Mouse (Mus musculus) 416B (cell line): Measurements from ENCODE around the gene Tob1.

Source experiments
- DNase-seq: peaks from one replicate; pipeline ENCODE4 v3.0.0; 2011; ENCODE audit warnings: low read depth

The Tob1 gene

GRCm38 (mm10) chr11:94229207-94229960 is 18.1 kb downstream of the Tob1 start:
- no peak for DNase-seq

DNA sequence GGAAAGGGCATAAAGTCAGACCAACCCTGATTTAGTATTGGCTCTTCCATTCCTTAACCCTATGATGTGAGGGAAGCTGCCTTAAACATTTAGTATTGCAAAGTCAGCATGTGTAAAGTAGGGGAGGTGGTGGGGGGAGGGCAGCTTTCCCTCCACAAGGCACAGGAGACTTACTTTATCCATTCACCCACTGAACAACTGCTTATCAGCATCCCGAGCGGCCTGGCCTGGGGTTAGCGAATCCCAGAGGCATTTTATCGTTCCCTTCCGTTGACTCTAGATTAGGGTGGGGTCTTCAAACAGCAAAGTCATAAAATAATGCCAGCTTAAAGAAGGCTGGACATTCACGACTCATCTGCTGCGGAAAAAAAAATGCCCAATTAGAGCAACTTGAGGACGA is 19.0 kb downstream of the Tob1 start:
- DNase-seq = no peak

- no peak for DNase-seq
These were observed 20.7 kb downstream of the Tob1 start for GRCm38 (mm10) chr11:94231821-94232552.

DNA sequence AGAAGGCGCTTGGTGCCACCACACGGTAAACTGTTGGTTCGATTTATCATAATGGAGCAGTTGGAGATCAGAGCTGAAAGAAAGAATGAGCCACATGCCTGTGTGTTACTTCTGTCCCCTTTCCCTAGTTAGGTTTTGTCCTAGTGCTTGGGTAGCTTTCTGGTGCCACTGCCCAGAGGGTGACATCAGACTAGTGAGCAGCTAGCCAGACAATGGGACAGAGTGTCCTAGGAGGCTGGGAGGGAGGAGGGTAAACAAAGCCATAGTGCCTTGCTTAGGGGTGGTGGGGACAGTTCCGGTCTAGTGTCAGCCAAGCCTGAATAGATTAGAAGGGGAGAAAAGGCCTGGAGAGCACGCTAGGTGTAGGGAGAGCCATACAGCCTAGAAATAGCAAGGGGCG is 22.2 kb downstream of the Tob1 start:
- no peak for DNase-seq

- DNase-seq = no peak
These were observed 23.1 kb downstream of the Tob1 start for GRCm38 (mm10) chr11:94234380-94234779.

DNA sequence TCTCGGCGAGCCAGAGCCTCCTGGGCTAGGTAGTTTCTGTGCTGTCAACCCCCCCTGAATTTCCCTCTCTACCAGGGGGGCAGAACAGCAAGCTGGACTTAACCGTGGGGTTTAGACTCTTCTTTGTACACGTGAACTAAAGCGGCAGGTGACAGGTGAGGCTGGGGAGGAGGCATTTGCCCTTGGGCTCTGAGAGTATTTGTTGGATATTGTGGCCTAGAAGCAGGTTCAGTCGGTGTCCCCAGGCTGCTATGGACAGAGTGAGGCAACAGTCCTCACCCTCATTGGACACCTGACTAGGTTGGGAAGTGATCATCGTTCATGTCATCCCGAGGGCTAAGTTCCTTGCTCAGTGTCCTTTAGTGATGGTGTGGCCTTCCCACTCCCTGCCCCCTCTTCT is 23.6 kb downstream of the Tob1 start:
- DNase-seq = no peak

- DNase-seq = peak; percentile 85
These were observed 24.8 kb downstream of the Tob1 start for GRCm38 (mm10) chr11:94236074-94236473.

DNA sequence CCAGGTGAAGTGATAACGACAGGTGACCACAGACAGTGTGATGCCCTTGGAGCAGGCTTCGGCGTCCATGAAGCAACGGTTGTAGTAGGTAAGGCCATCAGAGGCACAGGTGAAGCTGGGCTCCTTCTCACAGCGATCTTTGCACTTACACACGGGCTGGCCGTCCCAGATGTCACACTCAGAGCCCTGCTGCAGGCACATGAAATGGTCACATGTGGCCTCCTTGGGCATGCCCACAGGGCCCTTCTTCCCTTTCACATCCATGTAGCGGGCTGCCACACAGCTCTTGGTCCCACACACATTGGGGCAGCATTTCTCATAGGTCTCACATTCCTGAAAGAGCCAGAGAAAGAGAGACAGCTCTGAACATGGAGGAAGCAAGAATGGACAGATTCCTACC is 27.5 kb downstream of the Tob1 start:
- DNase-seq = no peak

- DNase-seq = no peak
These were observed 28.5 kb downstream of the Tob1 start for GRCm38 (mm10) chr11:94239706-94240105.

DNA sequence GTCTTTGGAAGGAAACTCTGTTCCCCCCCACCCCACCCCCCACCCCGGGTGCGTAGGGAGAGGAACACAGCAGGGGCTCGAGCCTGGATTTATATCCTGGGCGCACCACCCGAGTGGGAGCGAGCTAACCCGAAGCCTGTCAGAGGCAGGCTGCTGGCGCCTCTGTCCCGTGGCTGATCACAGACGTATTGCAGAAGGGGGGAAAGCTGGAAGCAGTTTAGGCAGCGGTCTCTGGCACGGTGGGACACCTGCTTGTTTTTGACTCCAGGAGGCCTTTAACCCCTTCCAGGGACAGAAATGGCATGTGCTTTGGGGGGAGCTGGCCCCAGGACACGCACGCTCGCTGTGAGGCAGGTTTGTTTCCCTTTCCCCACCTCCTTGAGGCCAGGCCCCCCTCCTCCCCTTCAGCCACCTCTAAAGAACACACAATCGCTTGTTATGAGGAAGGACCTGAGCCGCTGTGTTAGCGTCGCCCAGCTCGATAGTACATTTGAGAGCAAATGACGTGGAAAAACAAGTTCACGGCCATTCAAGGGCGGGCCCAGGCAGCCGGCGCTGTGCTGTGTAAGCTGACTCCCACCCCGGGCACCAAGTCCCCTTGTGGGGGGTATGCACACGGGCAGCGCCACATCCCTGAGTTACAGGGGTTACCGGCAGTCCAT is 31.6 kb downstream of the Tob1 start:
- no peak for DNase-seq

- no peak for DNase-seq
These were observed 32.3 kb downstream of the Tob1 start for GRCm38 (mm10) chr11:94243422-94244180.

DNA sequence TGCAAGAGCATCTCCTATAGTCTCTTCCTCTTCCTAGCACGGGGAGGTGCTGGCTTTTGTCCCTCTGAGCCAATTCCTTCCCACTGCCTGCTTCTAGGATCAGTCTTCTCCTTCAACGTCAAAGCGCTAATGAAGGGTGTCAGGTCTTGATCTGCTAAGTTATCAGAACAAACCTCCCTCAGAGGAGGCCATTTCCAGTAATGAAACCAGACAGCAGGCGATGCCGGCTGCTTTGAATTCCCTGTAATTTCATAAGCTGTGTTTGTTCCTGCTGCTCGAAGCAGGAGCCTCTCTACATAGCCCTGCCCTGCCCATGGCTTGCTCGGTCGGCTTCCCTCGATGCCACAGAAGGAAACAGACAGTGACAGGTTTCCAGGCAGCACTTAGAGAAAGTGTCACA is 33.1 kb downstream of the Tob1 start:
- DNase-seq = no peak

DNA sequence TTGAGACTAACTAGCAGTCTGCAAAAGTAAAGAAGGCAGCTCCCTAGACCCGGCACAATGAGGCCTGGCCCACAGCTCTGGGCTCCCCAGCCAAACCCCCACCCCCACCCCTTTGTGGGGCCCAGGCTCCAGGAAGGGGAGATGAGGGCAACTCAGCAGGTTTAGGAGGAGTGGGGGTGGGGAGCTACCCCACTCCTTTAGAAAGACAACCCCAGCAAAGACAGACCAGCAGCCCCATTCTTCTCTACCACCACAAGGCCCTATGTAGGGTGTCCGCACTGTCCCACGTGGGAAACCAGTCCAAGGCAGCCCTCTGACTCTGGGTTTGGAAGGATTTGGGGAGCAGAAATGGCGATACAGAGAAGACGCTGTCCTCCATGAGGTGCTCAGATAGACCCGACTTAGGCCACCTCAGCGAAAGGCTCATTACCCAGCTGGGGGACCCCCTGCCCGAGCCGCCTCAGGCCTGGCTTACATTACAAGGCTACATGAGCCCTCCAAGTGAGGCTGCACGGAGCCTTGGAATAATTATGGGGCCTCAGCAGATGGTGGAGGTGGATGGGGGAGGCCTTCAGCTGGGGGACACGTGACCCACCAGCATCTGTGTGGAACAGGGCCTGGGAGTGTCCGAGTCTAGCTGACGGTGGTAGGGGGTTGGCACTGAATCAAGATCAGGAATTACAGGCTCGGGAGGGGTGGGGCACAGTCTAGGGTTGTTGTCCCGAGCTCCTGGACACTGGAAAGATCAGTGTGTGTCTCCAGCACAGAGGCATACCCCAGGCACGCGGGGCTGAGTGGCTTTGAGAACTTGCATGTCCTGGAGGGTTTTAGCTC is 34.9 kb downstream of the Tob1 start, which contains the start of gene Wfikkn2:
Wfikkn2 (minus strand) TSS at position 51 of the 834 bp plus-strand sequence.
- no peak for DNase-seq

- DNase-seq = no peak
These were observed 35.5 kb downstream of the Tob1 start for GRCm38 (mm10) chr11:94246789-94247061.

DNA sequence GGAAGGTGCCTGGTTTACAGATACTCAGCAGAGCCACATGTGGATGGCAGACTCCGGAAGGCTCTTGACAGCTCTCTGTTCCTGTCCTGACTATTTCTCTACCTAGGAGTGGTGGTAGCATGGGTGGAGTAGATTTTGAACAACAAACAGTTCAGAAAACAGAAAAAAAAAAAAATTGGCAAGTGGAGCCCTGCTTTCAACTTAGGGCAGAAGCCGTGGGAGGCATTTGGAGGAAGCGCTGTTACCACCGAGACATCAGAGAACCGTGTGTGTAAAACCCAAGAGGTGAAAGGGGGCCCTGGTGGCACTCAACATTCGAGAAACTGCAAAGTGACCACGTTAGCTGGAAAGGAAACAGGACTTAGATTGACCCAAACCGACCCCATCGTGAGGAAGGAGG is 41.9 kb downstream of the Tob1 start:
- DNase-seq = no peak

DNA sequence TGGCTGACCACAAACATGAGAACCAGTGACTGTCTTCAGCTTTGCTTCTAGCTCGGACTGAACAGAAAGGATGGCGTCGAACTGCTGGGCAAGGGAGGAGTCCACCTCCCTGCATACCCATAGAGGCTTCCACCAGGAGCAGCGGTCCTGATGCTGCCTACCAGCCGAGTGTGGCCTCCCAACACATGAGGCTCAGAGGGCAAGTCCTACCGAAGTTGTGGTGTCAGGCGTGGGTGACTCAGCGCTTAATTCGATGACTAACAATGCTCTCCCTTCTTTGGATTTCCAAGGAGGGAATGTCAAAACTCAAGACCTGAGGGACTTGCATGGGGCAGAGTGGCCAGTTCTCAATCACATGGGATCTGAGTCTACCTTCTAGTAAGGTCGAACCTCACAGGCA is 42.4 kb downstream of the Tob1 start:
- peak; percentile 74 for DNase-seq

DNA sequence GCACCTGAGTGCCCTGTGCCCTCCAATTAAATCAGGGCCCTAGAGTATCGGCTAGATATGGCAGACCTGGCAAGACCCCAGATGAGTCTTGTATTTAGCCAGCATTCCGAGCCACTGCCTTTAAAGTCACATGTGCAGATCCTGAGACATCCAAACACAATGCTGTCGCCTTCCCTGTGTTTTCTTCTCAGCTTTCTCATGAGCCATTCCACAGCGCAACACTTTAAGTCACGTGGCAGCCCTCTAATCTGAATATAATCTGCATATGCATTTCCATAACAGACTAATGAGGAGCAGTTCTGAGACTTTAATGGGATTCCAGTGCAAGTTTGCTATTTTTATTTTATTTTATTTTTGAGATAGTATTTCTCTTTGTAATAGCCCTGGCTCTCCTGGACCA is 44.5 kb downstream of the Tob1 start:
- DNase-seq = no peak

DNA sequence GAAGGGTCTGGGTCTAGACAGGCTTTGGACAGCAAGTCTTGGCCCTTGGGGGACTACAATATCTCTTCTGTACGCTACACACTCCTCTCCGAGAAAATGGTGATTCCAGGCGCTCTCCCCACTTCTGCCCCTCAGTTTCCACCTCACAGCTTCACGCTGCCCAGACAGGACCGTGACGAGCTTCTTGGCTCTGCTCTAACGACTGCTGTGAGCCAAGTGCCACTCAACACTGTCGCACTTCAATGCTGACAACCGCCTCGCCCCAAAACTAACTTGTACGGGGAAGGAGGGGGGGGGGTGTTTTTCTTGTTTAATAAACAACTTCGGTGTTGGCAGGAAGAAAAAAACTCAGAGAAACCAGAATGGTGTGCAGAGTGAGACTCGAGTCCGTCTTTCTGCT is 46.7 kb downstream of the Tob1 start:
- no peak for DNase-seq

DNA sequence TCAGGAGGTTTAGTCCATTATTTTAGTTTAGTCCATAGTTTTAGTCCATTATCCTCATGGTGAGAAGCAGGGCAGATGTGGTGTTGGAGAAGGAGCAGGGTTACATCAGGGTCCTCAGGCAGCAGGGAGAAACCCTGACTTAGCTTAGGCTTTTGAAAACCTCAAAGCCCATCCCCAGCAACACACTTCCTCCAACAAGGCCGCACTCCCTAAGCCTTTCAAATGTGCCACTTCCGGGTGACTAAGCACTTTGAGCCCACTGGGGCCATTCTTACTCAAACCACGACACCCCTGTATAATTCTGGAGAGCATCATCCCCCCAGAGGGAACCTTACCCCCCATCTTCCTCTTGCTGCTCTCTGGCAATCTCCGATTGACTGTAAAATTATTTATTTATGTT is 48.6 kb downstream of the Tob1 start:
- DNase-seq = peak; percentile 93

GRCm38 (mm10) chr11:94261585-94262370 is 50.5 kb downstream of the Tob1 start:
- DNase-seq = no peak
